Mouse (Mus musculus) midbrain, embryonic 14.5 days (tissue): ENCODE data around the gene Pik3ap1. TPM values are rescaled to one million over a fixed set of nuclear protein-coding genes. Genes with fewer than 3 reads are reported as not detected.

ENCODE experiments used
- ATAC-seq: fragments of 200-750 bp; cut with Nextera tagmentation; 2 replicates; pipeline ENCODE4 v1.8.0; 2017; ENCODE audit warnings: moderate number of reproducible peaks, moderate library complexity; ENCODE audit not compliant: low FRiP score, low TSS enrichment
- DNase-seq: peaks from one replicate; pipeline ENCODE4 v3.0.0-alpha.2; 2015
- H3K27ac ChIP-seq: fragments of 300-500 bp; sonication (generic); replicated peaks from 2 replicates; pipeline ENCODE4 v1.5.1; 2014; ENCODE audit warnings: mild to moderate bottlenecking, low read depth, low read length, moderate library complexity
- H3K27me3 ChIP-seq: fragments of 300-500 bp; sonication (generic); 2 replicates; pipeline ENCODE4 v1.6.1; 2014; ENCODE audit warnings: low read length, control low read depth, mixed read lengths; ENCODE audit not compliant: control insufficient read depth, insufficient read depth
- H3K36me3 ChIP-seq: fragments of 300-500 bp; sonication (generic); 2 replicates; pipeline ENCODE4 v1.6.1; 2014; ENCODE audit warnings: low read length, control low read depth; ENCODE audit not compliant: control insufficient read depth, insufficient read depth
- H3K4me1 ChIP-seq: fragments of 300-500 bp; sonication (generic); 2 replicates; pipeline ENCODE4 v1.6.1; 2014; ENCODE audit warnings: mild to moderate bottlenecking, antibody characterized with exemption, low read length, control low read depth; ENCODE audit not compliant: control insufficient read depth, insufficient read depth
- H3K4me2 ChIP-seq: fragments of 300-500 bp; sonication (generic); 2 replicates; pipeline ENCODE4 v1.6.1; 2014; ENCODE audit warnings: mild to moderate bottlenecking, low read length, moderate library complexity
- H3K4me3 ChIP-seq: fragments of 300-500 bp; sonication (generic); replicated peaks from 2 replicates; pipeline ENCODE4 v1.5.1; 2014; ENCODE audit warnings: low read depth, low read length
- H3K9ac ChIP-seq: fragments of 300-500 bp; sonication (generic); replicated peaks from 2 replicates; pipeline ENCODE4 v1.6.1; 2014; ENCODE audit warnings: mild to moderate bottlenecking, low read length, moderate library complexity
- H3K9me3 ChIP-seq: fragments of 300-500 bp; sonication (generic); 2 replicates; pipeline ENCODE4 v1.6.1; 2016; ENCODE audit warnings: low read length, control low read depth, mixed read lengths; ENCODE audit not compliant: control insufficient read depth
- WGBS: fragments of 180-500 bp; shearing (Covaris S2); extraction: QIAGEN DNeasy Blood & Tissue Kit; methylation state at CpG from one replicate; pipeline ENCODE4 v1.1.7; 2014; 5-methylcytosine and 5-hydroxymethylcytosine counted together
- polyA plus RNA-seq: library from polyadenylated mRNA; unstranded; fragments of >200 nt; fragmentation: Nextera tagmentation; extraction: Ambion mirVana; gene quantifications from 2 replicates; pipeline ENCODE4 v1.2.1, GENCODE M21; 2014

Gene Pik3ap1
- polyA plus RNA-seq, 1 experiment from 2014 or later, result 2.9 TPM

- no peaks in the 10 kb centered on the region for H3K9me3 ChIP-seq
- 67% methylated on average over 11 of the region's 11 CpGs for WGBS
- no peaks in the 10 kb centered on the region for H3K27me3 ChIP-seq
- no peak for ATAC-seq
- H3K4me1 ChIP-seq, result no peaks in the 10 kb centered on the region
- H3K4me2 ChIP-seq, result no peak overlapping the region
- no peak for DNase-seq
- no peak overlapping the region for H3K27ac ChIP-seq
- no peaks in the 10 kb centered on the region for H3K36me3 ChIP-seq
- no peak overlapping the region for H3K4me3 ChIP-seq
- H3K9ac ChIP-seq, result no peak overlapping the region
Observed at GRCm38 (mm10) chr19:41345028-41345741, 39.7 kb downstream of the Pik3ap1 start.

GRCm38 (mm10) chr19:41344666-41345027 lies 40.3 kb downstream of the Pik3ap1 start:
- Histone ChIP-seq H3K9me3 (no peaks in the 10 kb centered on the region), H3K4me1 (no peaks in the 10 kb centered on the region), H3K4me3 (no peak overlapping the region), H3K27ac (no peak overlapping the region), H3K36me3 (no peaks in the 10 kb centered on the region), H3K4me2 (no peak overlapping the region), H3K27me3 (no peaks in the 10 kb centered on the region), H3K9ac (no peak overlapping the region)
- ATAC-seq (no peak), DNase-seq (no peak)
- 91% methylated on average over 8 of the region's 8 CpGs for WGBS

- no peaks in the 10 kb centered on the region for H3K4me1 ChIP-seq
- no peak overlapping the region for H3K4me2 ChIP-seq
- no peak for ATAC-seq
- no peak for DNase-seq
- WGBS, result 83% methylated on average over 6 of the region's 6 CpGs
- H3K27ac ChIP-seq, result no peak overlapping the region
- H3K9ac ChIP-seq, result no peak overlapping the region
- H3K4me3 ChIP-seq, result no peak overlapping the region
- no peaks in the 10 kb centered on the region for H3K9me3 ChIP-seq
- H3K36me3 ChIP-seq, result no peaks in the 10 kb centered on the region
- H3K27me3 ChIP-seq, result no peaks in the 10 kb centered on the region
Observed at GRCm38 (mm10) chr19:41342592-41343090, 42.3 kb downstream of the Pik3ap1 start.

- 67% methylated on average over 5 of the region's 5 CpGs for WGBS
- H3K27ac ChIP-seq, result no peak overlapping the region
- no peak overlapping the region for H3K4me2 ChIP-seq
- H3K9ac ChIP-seq, result no peak overlapping the region
- no peaks in the 10 kb centered on the region for H3K27me3 ChIP-seq
- H3K4me1 ChIP-seq, result no peaks in the 10 kb centered on the region
- H3K36me3 ChIP-seq, result no peaks in the 10 kb centered on the region
- H3K4me3 ChIP-seq, result no peak overlapping the region
- no peak for DNase-seq
- H3K9me3 ChIP-seq, result no peaks in the 10 kb centered on the region
- no peak for ATAC-seq
Observed at GRCm38 (mm10) chr19:41341677-41342076, 43.2 kb downstream of the Pik3ap1 start.

- Histone ChIP-seq H3K9ac (no peak overlapping the region), H3K27ac (no peak overlapping the region), H3K36me3 (no peaks in the 10 kb centered on the region), H3K9me3 (no peaks in the 10 kb centered on the region), H3K4me3 (no peak overlapping the region), H3K27me3 (no peaks in the 10 kb centered on the region), H3K4me1 (no peaks in the 10 kb centered on the region), H3K4me2 (no peak overlapping the region)
- DNase-seq (no peak), ATAC-seq (no peak)
- 83% methylated on average over 21 of the region's 21 CpGs for WGBS
Observed at GRCm38 (mm10) chr19:41339020-41339836, 45.7 kb downstream of the Pik3ap1 start.

- Histone ChIP-seq H3K27me3 (no peaks in the 10 kb centered on the region), H3K4me2 (no peak overlapping the region), H3K36me3 (no peaks in the 10 kb centered on the region), H3K4me1 (no peaks in the 10 kb centered on the region), H3K9ac (no peak overlapping the region), H3K9me3 (no peaks in the 10 kb centered on the region), H3K27ac (no peak overlapping the region), H3K4me3 (no peak overlapping the region)
- 85% methylated on average over 6 of the region's 6 CpGs for WGBS
- ATAC-seq (no peak), DNase-seq (no peak)
Observed at GRCm38 (mm10) chr19:41338379-41338778, 46.5 kb downstream of the Pik3ap1 start.

- no peak for ATAC-seq
- Histone ChIP-seq H3K9ac (no peak overlapping the region), H3K4me2 (no peak overlapping the region), H3K36me3 (no peaks in the 10 kb centered on the region), H3K27me3 (no peaks in the 10 kb centered on the region), H3K9me3 (no peaks in the 10 kb centered on the region), H3K4me3 (no peak overlapping the region), H3K27ac (no peak overlapping the region), H3K4me1 (no peaks in the 10 kb centered on the region)
- 93% methylated on average over 3 of the region's 3 CpGs for WGBS
- DNase-seq, result no peak
Observed at GRCm38 (mm10) chr19:41335721-41336120, 49.2 kb downstream of the Pik3ap1 start.

GRCm38 (mm10) chr19:41332986-41333385 lies 51.9 kb downstream of the Pik3ap1 start:
- H3K27ac ChIP-seq, result no peak overlapping the region
- H3K27me3 ChIP-seq, result no peaks in the 10 kb centered on the region
- WGBS, result 85% methylated on average over 8 of the region's 8 CpGs
- H3K9me3 ChIP-seq, result 0 out of 2 replicates have a peak, but pooled peaks cover 2% of the 10 kb centered on the region
- H3K9ac ChIP-seq, result no peak overlapping the region
- DNase-seq (no peak), ATAC-seq (no peak)
- no peaks in the 10 kb centered on the region for H3K36me3 ChIP-seq
- H3K4me3 ChIP-seq, result no peak overlapping the region
- H3K4me2 ChIP-seq, result no peak overlapping the region
- no peaks in the 10 kb centered on the region for H3K4me1 ChIP-seq
